In the genomic region with DNA sequence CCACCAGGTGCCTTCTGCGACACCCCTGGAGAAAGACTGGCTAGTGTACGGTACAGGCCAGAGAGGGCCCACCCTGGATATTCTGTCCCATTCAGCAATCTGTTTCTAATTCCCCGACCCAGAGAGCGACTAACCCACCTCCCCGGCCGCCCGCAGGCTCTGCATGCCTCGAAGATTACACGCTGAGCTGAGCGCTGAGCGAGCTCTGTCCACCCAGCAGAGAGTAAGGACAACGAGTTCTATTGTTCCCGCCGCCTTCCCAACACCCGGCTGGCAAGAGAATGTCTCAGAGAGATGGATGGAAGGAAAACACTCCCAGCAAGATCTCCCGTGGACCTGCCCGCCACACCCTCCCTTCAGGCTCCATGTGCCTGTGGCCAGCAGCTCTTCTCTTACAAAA, we compare ENCODE assay signal across 10 mouse cellular contexts.
DNase-seq lines count a peak whose midpoint lies in the region; ATAC-seq and TF ChIP-seq lines count a peak whose summit lies in the region.
"Had no signal": no experiment of that assay in that cellular context is flagged by ENCODE, and none has a peak within 500 bp of the region (broad histone marks: within the 10 kb centered on the region; RNA-seq: fewer than 3 reads in every experiment).

No protein-coding gene starts in this region.

- H3K9ac ChIP-seq in heart, embryonic 13.5 days, result 0 out of 2 replicates have a peak overlapping the region, but pooled peaks have one; percentile 40
- H3K9ac ChIP-seq in stomach, embryonic 16.5 days (ENCODE audit: low read length), result peak overlapping the region; percentile 30; the same call in 1 of the 2 replicates
- no peak overlapping the region for H3K9ac ChIP-seq in stomach, postnatal 0 days (ENCODE audit: low read length)
- no peak overlapping the region for H3K9ac ChIP-seq in hindbrain, embryonic 15.5 days
- H3K9ac ChIP-seq: liver, embryonic 12.5 days had no signal

- no peak for ATAC-seq in heart, embryonic 13.5 days (ENCODE audit: extremely low read depth, insufficient number of reproducible peaks, low FRiP score, low TSS enrichment)
- ATAC-seq in stomach, embryonic 16.5 days (ENCODE audit: insufficient read depth, low FRiP score), result no peak
- ATAC-seq in stomach, postnatal 0 days (ENCODE audit: low FRiP score, low TSS enrichment), result no peak
- ATAC-seq in hindbrain, embryonic 15.5 days (ENCODE audit: low FRiP score, low read depth), result peak; percentile 6; the same call in 1 of the 2 replicates
- ATAC-seq in granulocyte monocyte progenitor cell, adult 5-6 weeks (replicated peaks; ENCODE audit: poor library complexity, severe bottlenecking), result no peak
- ATAC-seq: liver, embryonic 12.5 days had no signal

- DNase-seq in heart, adult 18-20 months, result no peak
- no peak for DNase-seq in stomach, postnatal 0 days (ENCODE audit: low spot score)
- DNase-seq in spleen, adult 12 weeks (ENCODE audit: low spot score), result no peak
- DNase-seq in liver, result no peak

- no peaks in the 10 kb centered on the region for H3K9me3 ChIP-seq in heart, embryonic 13.5 days
- H3K9me3 ChIP-seq in stomach, embryonic 16.5 days (replicated peaks; ENCODE audit: control insufficient read depth, low read length), result no peaks in the 10 kb centered on the region
- H3K9me3 ChIP-seq in stomach, postnatal 0 days (ENCODE audit: control insufficient read depth, low read length), result no peaks in the 10 kb centered on the region
- H3K9me3 ChIP-seq in hindbrain, embryonic 15.5 days, result no peaks in the 10 kb centered on the region
- H3K9me3 ChIP-seq: liver, embryonic 12.5 days had no signal

- no peak for TF ChIP-seq CTCF in stomach, postnatal 0 days (IDR thresholded peaks at IDR 0.05; ENCODE audit: low read depth)

- no peaks in the 10 kb centered on the region for H3K36me3 ChIP-seq in heart, embryonic 13.5 days
- H3K36me3 ChIP-seq in stomach, embryonic 16.5 days (ENCODE audit: control insufficient read depth, insufficient read depth, low read length), result no peaks in the 10 kb centered on the region
- H3K36me3 ChIP-seq in stomach, postnatal 0 days (ENCODE audit: control insufficient read depth, insufficient read depth, low read length), result no peaks in the 10 kb centered on the region
- no peaks in the 10 kb centered on the region for H3K36me3 ChIP-seq in hindbrain, embryonic 15.5 days
- H3K36me3 ChIP-seq: liver, embryonic 12.5 days had no signal

- no peak overlapping the region; the same call in 1 of the 2 replicates for H3K4me2 ChIP-seq in heart, embryonic 13.5 days
- no peak overlapping the region for H3K4me2 ChIP-seq in stomach, embryonic 16.5 days (ENCODE audit: low read depth, low read length)
- H3K4me2 ChIP-seq in stomach, postnatal 0 days (replicated peaks; ENCODE audit: low read depth), result no peak overlapping the region
- 0 out of 2 replicates have a peak overlapping the region, but pooled peaks have one; percentile 1 for H3K4me2 ChIP-seq in hindbrain, embryonic 15.5 days
- H3K4me2 ChIP-seq: liver, embryonic 12.5 days had no signal

- peaks cover 39% of the 10 kb centered on the region for H3K4me1 ChIP-seq in heart, embryonic 13.5 days
- peaks cover 5% of the 10 kb centered on the region; the same call in 1 of the 2 replicates for H3K4me1 ChIP-seq in stomach, embryonic 16.5 days (ENCODE audit: control insufficient read depth, insufficient read depth, low read length)
- no peaks in the 10 kb centered on the region for H3K4me1 ChIP-seq in stomach, postnatal 0 days (replicated peaks; ENCODE audit: control insufficient read depth, insufficient read depth)
- peaks cover 13% of the 10 kb centered on the region; the same call in 1 of the 2 replicates for H3K4me1 ChIP-seq in hindbrain, embryonic 15.5 days (replicated peaks)
- H3K4me1 ChIP-seq: liver, embryonic 12.5 days had no signal

- H3K27me3 ChIP-seq in heart, embryonic 13.5 days (replicated peaks), result peaks cover 18% of the 10 kb centered on the region
- no peaks in the 10 kb centered on the region for H3K27me3 ChIP-seq in stomach, embryonic 16.5 days (ENCODE audit: control insufficient read depth, insufficient read depth, low read length)
- no peaks in the 10 kb centered on the region for H3K27me3 ChIP-seq in stomach, postnatal 0 days (ENCODE audit: control insufficient read depth, insufficient read depth, low read length)
- 0 out of 2 replicates have a peak, but pooled peaks cover 7% of the 10 kb centered on the region for H3K27me3 ChIP-seq in hindbrain, embryonic 15.5 days

- H3K4me3 ChIP-seq in heart, embryonic 13.5 days, result no peak overlapping the region
- H3K4me3 ChIP-seq in stomach, embryonic 16.5 days (replicated peaks; ENCODE audit: low read length), result no peak overlapping the region
- no peak overlapping the region for H3K4me3 ChIP-seq in stomach, postnatal 0 days (ENCODE audit: low read depth, low read length)
- H3K4me3 ChIP-seq in hindbrain, embryonic 15.5 days, result no peak overlapping the region
- H3K4me3 ChIP-seq: liver, embryonic 12.5 days; megakaryocyte, embryonic 14.5 days had no signal

- WGBS in heart, embryonic 13.5 days, result 21% methylated on average over 17 of the region's 17 CpGs
- 28% methylated on average over 17 of the region's 17 CpGs for WGBS in stomach, embryonic 16.5 days
- WGBS in stomach, postnatal 0 days, result 25% methylated on average over 17 of the region's 17 CpGs
- WGBS in hindbrain, embryonic 15.5 days, result 8% methylated on average over 17 of the region's 17 CpGs

- TF ChIP-seq EP300 in stomach, postnatal 0 days (optimal IDR thresholded peaks at IDR 0.05), result no peak

- no peak overlapping the region for H3K27ac ChIP-seq in heart, embryonic 13.5 days (replicated peaks)
- no peak overlapping the region for H3K27ac ChIP-seq in stomach, embryonic 16.5 days (ENCODE audit: low read length)
- no peak overlapping the region for H3K27ac ChIP-seq in stomach, postnatal 0 days (replicated peaks)
- no peak overlapping the region for H3K27ac ChIP-seq in hindbrain, embryonic 15.5 days (replicated peaks)
- H3K27ac ChIP-seq: liver, embryonic 12.5 days had no signal

Comparison
In these comparisons a context has a peak if more than half of its experiments do, and no peak if none do; other contexts are left out.
1. H3K9ac ChIP-seq: peak in heart, embryonic 13.5 days (single experiment) and stomach, embryonic 16.5 days (single experiment); none in stomach, postnatal 0 days (single experiment) and hindbrain, embryonic 15.5 days (single experiment).